Mouse (Mus musculus): ENCODE data around the gene Trim30d.

- TF ChIP-seq CTCF (IDR thresholded peaks at IDR 0.05; ENCODE audit: borderline replicate concordance, extremely low read depth, insufficient read depth, insufficient read length): no peak
- 0 out of 2 replicates have a peak, but pooled peaks have one; percentile 9 for TF ChIP-seq POLR2A (IDR thresholded peaks at IDR 0.05; ENCODE audit: borderline replicate concordance, extremely low read depth, insufficient read depth, insufficient read length, poor library complexity, severe bottlenecking)
Measured at GRCm38 (mm10) chr7:104501589-104502371, 5.9 kb downstream of the Trim30d start.

Measured in brain, embryonic 14.5 days (tissue).